Mouse (Mus musculus) lung, embryonic 14.5 days (tissue): ENCODE data around the gene Iqck. TPM values are rescaled to one million over a fixed set of nuclear protein-coding genes. Genes with fewer than 3 reads are reported as not detected.

ENCODE experiments used
- ATAC-seq: fragments of 200-750 bp; cut with Nextera tagmentation; 2 replicates; pipeline ENCODE4 v1.8.0; 2017; ENCODE audit warnings: mild to moderate bottlenecking, moderate TSS enrichment, moderate library complexity; ENCODE audit not compliant: insufficient read depth
- DNase-seq: peaks from one replicate; pipeline ENCODE4 v3.0.0-alpha.2; 2015
- H3K27ac ChIP-seq: fragments of 300-500 bp; sonication (generic); 2 replicates; pipeline ENCODE4 v1.5.1; 2014; ENCODE audit warnings: low read depth, mild to moderate bottlenecking, moderate library complexity
- H3K27me3 ChIP-seq: fragments of 300-500 bp; sonication (generic); 2 replicates; pipeline ENCODE4 v1.6.1; 2014; ENCODE audit warnings: low read length, control low read depth; ENCODE audit not compliant: insufficient read depth
- H3K36me3 ChIP-seq: fragments of 300-500 bp; sonication (generic); 2 replicates; pipeline ENCODE4 v1.6.1; 2014; ENCODE audit warnings: control low read depth; ENCODE audit not compliant: insufficient read depth
- H3K4me1 ChIP-seq: fragments of 300-500 bp; sonication (generic); 2 replicates; pipeline ENCODE4 v1.6.1; 2014; ENCODE audit warnings: antibody characterized with exemption, control low read depth; ENCODE audit not compliant: insufficient read depth
- H3K4me2 ChIP-seq: fragments of 300-500 bp; sonication (generic); 2 replicates; pipeline ENCODE4 v1.6.1; 2014; ENCODE audit warnings: mild to moderate bottlenecking
- H3K4me3 ChIP-seq: fragments of 300-500 bp; sonication (generic); 2 replicates; pipeline ENCODE4 v1.5.1; 2014; ENCODE audit warnings: low read depth, low read length
- H3K9ac ChIP-seq: fragments of 300-500 bp; sonication (generic); 2 replicates; pipeline ENCODE4 v1.6.1; 2014
- H3K9me3 ChIP-seq: fragments of 300-500 bp; sonication (generic); 2 replicates; pipeline ENCODE4 v1.6.1; 2016; ENCODE audit warnings: low read depth, low read length, control low read depth
- CTCF ChIP-seq: IDR thresholded peaks from 2 replicates; pipeline ENCODE4 v1.5.1; 2016; ENCODE audit warnings: antibody characterized with exemption, low read depth
- WGBS: fragments of 180-500 bp; shearing (Covaris S2); extraction: QIAGEN DNeasy Blood & Tissue Kit; methylation state at CpG from one replicate; pipeline ENCODE4 v1.1.7; 2014; 5-methylcytosine and 5-hydroxymethylcytosine counted together
- polyA plus RNA-seq: library from polyadenylated mRNA; unstranded; fragments of >200 nt; fragmentation: Nextera tagmentation; extraction: Ambion mirVana; gene quantifications from 2 replicates; pipeline ENCODE4 v1.2.1, GENCODE M21; 2014

Iqck gene
- polyA plus RNA-seq, 1 experiment from 2014 or later: 3.2 TPM

DNA sequence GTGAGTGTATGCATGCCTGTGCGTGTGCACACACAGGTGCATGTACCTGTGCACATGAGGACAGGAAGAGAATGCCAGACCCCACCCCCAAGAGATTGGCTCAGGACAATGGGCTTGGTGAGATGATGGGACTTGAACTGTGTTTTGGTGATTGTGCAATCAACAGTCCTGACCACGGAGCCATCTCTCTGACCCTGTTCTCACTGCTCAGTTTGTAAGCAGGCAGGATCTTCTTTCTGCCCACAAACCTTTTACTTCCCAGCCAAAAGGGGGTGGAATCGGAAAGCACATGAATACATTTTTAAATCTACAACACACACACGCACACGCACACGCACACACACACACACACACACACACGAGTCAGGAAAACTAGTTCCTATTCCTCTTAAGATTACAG lies 56.0 kb downstream of the Iqck start:
- DNase-seq: no peak
- 83% methylated on average over 7 of the region's 7 CpGs for WGBS
- Histone ChIP-seq H3K27me3 (no peaks in the 10 kb centered on the region), H3K27ac (no peak overlapping the region), H3K4me2 (no peak overlapping the region), H3K36me3 (no peaks in the 10 kb centered on the region), H3K9me3 (no peaks in the 10 kb centered on the region), H3K4me1 (no peaks in the 10 kb centered on the region), H3K4me3 (no peak overlapping the region), H3K9ac (no peak overlapping the region)
- no peak for TF ChIP-seq CTCF
- ATAC-seq: no peak

DNA sequence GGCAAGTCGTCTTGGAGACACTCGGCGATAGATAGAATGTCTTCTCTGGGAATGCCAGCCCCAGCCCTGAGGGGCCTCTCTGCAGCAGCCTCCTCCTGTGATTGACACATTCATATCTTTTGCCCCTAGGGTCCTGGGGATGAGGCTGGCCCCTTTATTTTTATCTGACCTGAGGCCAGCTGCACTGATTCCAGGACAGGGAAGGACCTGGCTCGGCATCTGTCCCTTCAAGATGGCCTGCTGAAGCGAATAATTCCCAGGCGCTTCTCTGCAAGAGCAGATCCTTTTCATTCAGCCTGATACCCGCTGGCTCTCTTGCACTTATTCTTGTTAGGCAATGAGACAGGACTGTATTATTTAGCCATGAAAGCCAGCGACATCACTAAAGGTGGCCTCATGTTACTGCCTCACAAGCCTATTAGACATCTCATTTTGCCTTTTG lies 56.5 kb downstream of the Iqck start:
- Histone ChIP-seq H3K4me1 (no peaks in the 10 kb centered on the region), H3K9ac (no peak overlapping the region), H3K36me3 (no peaks in the 10 kb centered on the region), H3K9me3 (no peaks in the 10 kb centered on the region), H3K4me2 (no peak overlapping the region), H3K4me3 (no peak overlapping the region), H3K27ac (no peak overlapping the region), H3K27me3 (no peaks in the 10 kb centered on the region)
- no peak for TF ChIP-seq CTCF
- 66% methylated on average over 8 of the region's 8 CpGs for WGBS
- DNase-seq: no peak
- no peak for ATAC-seq

DNA sequence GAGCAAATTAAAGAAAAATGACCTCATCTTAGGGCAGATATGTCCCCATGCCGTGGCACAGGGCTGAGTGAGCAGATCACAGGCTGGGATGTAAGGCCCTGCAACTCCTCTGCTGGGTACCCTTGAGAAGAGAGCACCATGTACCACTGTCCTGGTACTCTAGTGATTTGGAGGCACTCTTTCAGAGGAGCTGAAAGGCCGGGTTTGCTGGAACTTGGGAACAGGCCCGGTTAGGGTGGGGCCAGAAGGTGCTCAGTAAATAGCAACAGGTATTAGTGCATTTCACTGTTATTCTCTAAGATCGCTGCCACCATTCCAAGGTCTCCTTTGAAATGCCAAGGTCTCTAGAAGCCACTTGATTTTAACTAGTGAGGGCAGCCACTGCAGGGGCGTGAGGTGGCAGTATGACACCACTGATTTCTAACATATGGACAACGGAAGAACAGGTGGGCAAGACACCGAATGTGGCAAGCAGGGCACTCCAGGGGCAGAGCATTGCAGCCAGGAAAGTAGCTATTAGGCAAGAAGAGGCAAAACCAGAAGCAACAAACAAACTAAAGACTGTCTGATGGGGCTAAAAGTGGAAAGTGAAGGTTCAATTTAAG lies 59.1 kb downstream of the Iqck start:
- TF ChIP-seq CTCF: no peak
- no peaks in the 10 kb centered on the region for H3K4me1 ChIP-seq
- no peak overlapping the region for H3K9ac ChIP-seq
- H3K4me3 ChIP-seq: no peak overlapping the region
- no peaks in the 10 kb centered on the region for H3K36me3 ChIP-seq
- 75% methylated on average over 7 of the region's 7 CpGs for WGBS
- no peak overlapping the region for H3K4me2 ChIP-seq
- no peaks in the 10 kb centered on the region for H3K27me3 ChIP-seq
- no peak overlapping the region for H3K27ac ChIP-seq
- ATAC-seq (no peak), DNase-seq (no peak)
- H3K9me3 ChIP-seq: no peaks in the 10 kb centered on the region

DNA sequence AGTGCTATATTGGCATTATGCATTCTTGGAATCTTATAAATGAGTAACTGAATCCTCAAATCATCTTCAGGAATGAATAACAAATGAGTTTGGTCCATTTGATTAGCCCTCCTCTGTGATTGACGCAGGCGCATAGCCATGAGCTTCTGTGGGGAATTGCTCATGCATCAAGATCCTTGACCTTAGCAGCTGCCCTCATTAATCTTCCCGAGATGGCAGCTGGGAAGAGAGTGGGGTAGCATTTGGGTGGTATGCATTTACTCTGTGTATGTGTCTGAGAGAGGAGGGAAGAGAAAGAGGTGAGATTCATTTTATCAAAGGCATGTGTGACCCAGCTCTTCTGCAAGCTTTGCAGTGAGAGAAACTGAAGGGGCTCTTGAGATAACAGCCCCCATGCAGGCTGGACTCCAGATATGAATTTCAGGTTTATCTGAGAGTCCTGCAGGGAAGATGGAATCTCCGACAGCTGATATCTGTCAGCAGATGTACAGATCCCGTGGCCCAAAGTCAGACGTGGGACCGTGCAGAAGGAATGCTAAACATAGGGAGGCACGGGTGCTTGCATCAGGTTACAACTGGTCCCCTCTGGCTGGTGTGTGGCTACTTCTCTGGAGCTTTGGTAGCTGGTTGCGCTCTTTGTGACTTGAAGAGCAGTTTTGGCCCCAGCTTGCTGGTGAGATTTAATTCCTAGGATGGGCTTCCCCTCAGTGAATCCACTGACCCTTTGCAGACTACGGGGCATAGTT lies 63.9 kb downstream of the Iqck start:
- ATAC-seq (no peak), DNase-seq (no peak)
- no peaks in the 10 kb centered on the region for H3K36me3 ChIP-seq
- no peak overlapping the region for H3K9ac ChIP-seq
- 30% methylated on average over 10 of the region's 10 CpGs for WGBS
- H3K9me3 ChIP-seq: no peaks in the 10 kb centered on the region
- no peaks in the 10 kb centered on the region for H3K27me3 ChIP-seq
- TF ChIP-seq CTCF: no peak
- H3K4me1 ChIP-seq: no peaks in the 10 kb centered on the region
- H3K4me2 ChIP-seq: no peak overlapping the region
- H3K27ac ChIP-seq: no peak overlapping the region
- H3K4me3 ChIP-seq: no peak overlapping the region

DNA sequence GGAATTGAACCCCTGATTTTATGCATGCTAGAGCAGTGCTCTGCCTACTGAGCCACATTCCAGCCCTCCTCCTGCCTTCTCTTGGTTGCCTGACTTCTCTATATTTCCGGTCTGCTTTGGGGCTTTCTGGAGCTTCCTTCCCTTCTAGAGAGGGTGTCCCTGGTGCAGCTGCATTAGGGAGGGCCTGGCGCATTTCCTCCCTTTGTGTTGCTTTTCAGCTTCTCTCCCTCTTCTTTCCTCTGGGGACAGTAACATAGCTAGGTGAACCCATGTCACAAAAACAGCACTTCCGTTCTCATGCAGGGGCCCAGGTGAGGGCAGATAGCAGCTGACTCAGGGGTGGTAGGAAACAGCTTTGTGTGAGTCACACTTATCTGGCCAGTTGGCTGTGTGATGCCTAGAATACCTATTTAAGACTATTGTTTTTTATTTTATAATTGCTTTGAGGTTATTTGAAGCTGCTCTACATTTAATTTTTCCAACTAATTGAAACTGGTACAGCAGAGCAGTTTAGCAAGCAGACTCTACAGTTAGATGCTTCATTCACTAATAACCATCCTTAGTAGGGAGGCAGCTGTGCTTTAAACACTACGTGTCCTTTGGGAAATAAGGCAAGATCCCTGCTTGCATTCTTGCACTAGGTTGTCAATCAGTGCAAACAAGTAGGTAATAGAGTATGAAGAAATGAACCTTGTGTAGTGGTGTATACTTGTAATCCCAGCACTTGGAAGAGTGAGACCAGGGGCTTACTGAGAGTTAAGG lies 67.1 kb downstream of the Iqck start:
- DNase-seq (peak; percentile 34), ATAC-seq (peak; percentile 60; the same call in 1 of the 2 replicates)
- TF ChIP-seq CTCF: no peak
- H3K9me3 ChIP-seq: no peaks in the 10 kb centered on the region
- H3K36me3 ChIP-seq: no peaks in the 10 kb centered on the region
- no peak overlapping the region for H3K4me2 ChIP-seq
- 59% methylated on average over 4 of the region's 4 CpGs for WGBS
- H3K9ac ChIP-seq: no peak overlapping the region
- H3K27ac ChIP-seq: 0 out of 2 replicates have a peak overlapping the region, but pooled peaks have one; percentile 34
- no peak overlapping the region for H3K4me3 ChIP-seq
- H3K27me3 ChIP-seq: no peaks in the 10 kb centered on the region
- H3K4me1 ChIP-seq: no peaks in the 10 kb centered on the region

DNA sequence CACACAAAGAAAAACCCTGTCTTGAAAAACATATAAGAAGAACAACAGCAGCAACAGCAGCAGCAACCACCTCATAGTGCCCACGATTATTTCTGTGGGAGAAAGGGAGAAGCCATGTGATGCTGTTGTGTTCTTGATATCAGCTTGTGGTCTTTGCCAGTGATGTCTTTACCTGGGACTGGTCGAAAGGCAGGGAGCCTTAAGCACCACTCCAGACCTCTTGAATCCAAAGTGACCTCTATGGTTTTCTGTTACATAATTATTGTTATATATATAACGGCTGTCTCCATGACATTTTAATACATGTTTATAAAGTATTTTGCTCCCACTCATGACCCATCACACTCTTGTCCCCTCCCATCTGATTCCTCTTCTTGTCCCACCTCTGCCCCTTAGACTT lies 70.0 kb downstream of the Iqck start:
- Histone ChIP-seq H3K4me3 (no peak overlapping the region), H3K9ac (no peak overlapping the region), H3K4me2 (no peak overlapping the region), H3K36me3 (no peaks in the 10 kb centered on the region), H3K4me1 (peaks cover 6% of the 10 kb centered on the region; the same call in 1 of the 2 replicates), H3K27me3 (no peaks in the 10 kb centered on the region), H3K27ac (no peak overlapping the region), H3K9me3 (no peaks in the 10 kb centered on the region)
- 69% methylated on average over 3 of the region's 3 CpGs for WGBS
- DNase-seq (no peak), ATAC-seq (no peak)
- no peak for TF ChIP-seq CTCF
